Mouse (Mus musculus) embryonic facial prominence, embryonic 14.5 days (tissue): ENCODE results near the gene Olfr750. TPM values are rescaled to one million over a fixed set of nuclear protein-coding genes. Genes with fewer than 3 reads are reported as not detected.
A peak's percentile ranks its signal among the peaks of the same experiment; 100 is the strongest.
"Not testable (repeated sequence)": the region's sequence is repeated elsewhere in the genome, so short reads cannot be mapped to it uniquely, and the experiment has no call there.

Source experiments
- ATAC-seq: fragments of 200-750 bp; cut with Nextera tagmentation; 2 replicates; pipeline ENCODE4 v1.8.0; 2017; ENCODE audit warnings: low read depth, moderate number of reproducible peaks, moderate TSS enrichment
- DNase-seq: peaks from one replicate; pipeline ENCODE4 v3.0.0-alpha.2; 2015; ENCODE audit warnings: low spot score
- H3K27ac ChIP-seq: fragments of 300-500 bp; sonication (generic); replicated peaks from 2 replicates; pipeline ENCODE4 v1.5.1; 2014; ENCODE audit warnings: low read depth, mild to moderate bottlenecking, low read length, moderate library complexity
- H3K27me3 ChIP-seq: fragments of 300-500 bp; sonication (generic); replicated peaks from 2 replicates; pipeline ENCODE4 v1.6.1; 2014; ENCODE audit warnings: low read length; ENCODE audit not compliant: control insufficient read depth, insufficient read depth
- H3K36me3 ChIP-seq: fragments of 300-500 bp; sonication (generic); 2 replicates; pipeline ENCODE4 v1.6.1; 2014; ENCODE audit warnings: low read length, mixed read lengths; ENCODE audit not compliant: control insufficient read depth, insufficient read depth
- H3K4me1 ChIP-seq: fragments of 300-500 bp; sonication (generic); 2 replicates; pipeline ENCODE4 v1.6.1; 2014; ENCODE audit warnings: antibody characterized with exemption, low read length; ENCODE audit not compliant: control insufficient read depth, insufficient read depth
- H3K4me2 ChIP-seq: fragments of 300-500 bp; sonication (generic); 2 replicates; pipeline ENCODE4 v1.6.1; 2014; ENCODE audit warnings: low read depth, mild to moderate bottlenecking, low read length, moderate library complexity, mixed read lengths
- H3K4me3 ChIP-seq: fragments of 300-500 bp; sonication (generic); 2 replicates; pipeline ENCODE4 v1.5.1; 2014; ENCODE audit warnings: low read depth, mild to moderate bottlenecking, low read length
- H3K9ac ChIP-seq: fragments of 300-500 bp; sonication (generic); 2 replicates; pipeline ENCODE4 v1.6.1; 2014; ENCODE audit warnings: low read depth, mild to moderate bottlenecking, low read length, moderate library complexity, mixed read lengths
- H3K9me3 ChIP-seq: fragments of 300-500 bp; sonication (generic); 2 replicates; pipeline ENCODE4 v1.6.1; 2016; ENCODE audit warnings: low read length; ENCODE audit not compliant: control insufficient read depth
- WGBS: fragments of 180-500 bp; shearing (Covaris S2); extraction: QIAGEN DNeasy Blood & Tissue Kit; methylation state at CpG from one replicate; pipeline ENCODE4 v1.1.7; 2014; 5-methylcytosine and 5-hydroxymethylcytosine counted together
- polyA plus RNA-seq: library from polyadenylated mRNA; unstranded; fragments of >200 nt; fragmentation: Nextera tagmentation; extraction: Ambion mirVana; gene quantifications from 2 replicates; pipeline ENCODE4 v1.2.1, GENCODE M21; 2014

Olfr750 gene
- polyA plus RNA-seq, 1 experiment from 2014 or later: not detected

- H3K27me3 ChIP-seq, H3K36me3 ChIP-seq, H3K4me3 ChIP-seq, H3K4me2 ChIP-seq, H3K9ac ChIP-seq, H3K4me1 ChIP-seq, H3K9me3 ChIP-seq, H3K27ac ChIP-seq: not testable (repeated sequence)
- peak; percentile 64; the same call in 1 of the 2 replicates for ATAC-seq
- WGBS: 69% methylated on average over 1 of the region's 1 CpGs
- peak; percentile 37 for DNase-seq
Measured at GRCm38 (mm10) chr14:51098300-51098699, 24.1 kb upstream of the Olfr750 start.

GRCm38 (mm10) chr14:51095736-51096524, 21.7 kb upstream of the Olfr750 start:
- Histone ChIP-seq H3K4me1 (peaks cover 3% of the 10 kb centered on the region; the same call in 1 of the 2 replicates), H3K27ac (no peak overlapping the region), H3K9me3 (no peaks in the 10 kb centered on the region)

GRCm38 (mm10) chr14:51094921-51095320, 20.7 kb upstream of the Olfr750 start:
- no peaks in the 10 kb centered on the region for H3K27me3 ChIP-seq
- H3K4me2 ChIP-seq: no peak overlapping the region
- H3K9me3 ChIP-seq: no peaks in the 10 kb centered on the region
- 56% methylated on average over 9 of the region's 9 CpGs for WGBS
- ATAC-seq: no peak
- no peak for DNase-seq
- no peak overlapping the region for H3K9ac ChIP-seq
- H3K27ac ChIP-seq: no peak overlapping the region
- peaks cover 3% of the 10 kb centered on the region; the same call in 1 of the 2 replicates for H3K4me1 ChIP-seq
- H3K36me3 ChIP-seq: no peaks in the 10 kb centered on the region
- no peak overlapping the region for H3K4me3 ChIP-seq

More at GRCm38 (mm10) chr14:51095736-51096524, 21.7 kb upstream of the Olfr750 start:
- 61% methylated on average over 9 of the region's 9 CpGs for WGBS
- H3K9ac ChIP-seq: no peak overlapping the region
- no peaks in the 10 kb centered on the region for H3K36me3 ChIP-seq
- no peak overlapping the region for H3K4me3 ChIP-seq
- no peaks in the 10 kb centered on the region for H3K27me3 ChIP-seq
- no peak overlapping the region for H3K4me2 ChIP-seq
- ATAC-seq: no peak
- no peak for DNase-seq

- 75% methylated on average over 5 of the region's 5 CpGs for WGBS
- ATAC-seq (no peak), DNase-seq (no peak)
- Histone ChIP-seq H3K4me3 (no peak overlapping the region), H3K9ac (no peak overlapping the region), H3K9me3 (no peaks in the 10 kb centered on the region), H3K36me3 (no peaks in the 10 kb centered on the region), H3K4me1 (peaks cover 3% of the 10 kb centered on the region; the same call in 1 of the 2 replicates), H3K27me3 (no peaks in the 10 kb centered on the region), H3K27ac (no peak overlapping the region), H3K4me2 (no peak overlapping the region)
Measured at GRCm38 (mm10) chr14:51094096-51094875, 20.1 kb upstream of the Olfr750 start.

- H3K4me1 ChIP-seq: peaks cover 3% of the 10 kb centered on the region; the same call in 1 of the 2 replicates
- H3K27me3 ChIP-seq: no peaks in the 10 kb centered on the region
- H3K4me2 ChIP-seq: no peak overlapping the region
- ATAC-seq: no peak
- no peaks in the 10 kb centered on the region for H3K36me3 ChIP-seq
- H3K9ac ChIP-seq: no peak overlapping the region
- 23% methylated on average over 3 of the region's 3 CpGs for WGBS
- no peaks in the 10 kb centered on the region for H3K9me3 ChIP-seq
- peak; percentile 40 for DNase-seq
- H3K4me3 ChIP-seq: no peak overlapping the region
- H3K27ac ChIP-seq: no peak overlapping the region
Measured at GRCm38 (mm10) chr14:51093496-51093895, 19.3 kb upstream of the Olfr750 start.

- no peaks in the 10 kb centered on the region for H3K9me3 ChIP-seq
- no peaks in the 10 kb centered on the region for H3K27me3 ChIP-seq
- ATAC-seq: no peak
- H3K9ac ChIP-seq: peak overlapping the region; percentile 26; the same call in 1 of the 2 replicates
- peak overlapping the region; percentile 55 for H3K4me3 ChIP-seq
- H3K4me2 ChIP-seq: peak overlapping the region; percentile 67
- no peak overlapping the region for H3K27ac ChIP-seq
- H3K4me1 ChIP-seq: peaks cover 3% of the 10 kb centered on the region; the same call in 1 of the 2 replicates
- no peak for DNase-seq
- 42% methylated on average over 8 of the region's 8 CpGs for WGBS
- no peaks in the 10 kb centered on the region for H3K36me3 ChIP-seq
Measured at GRCm38 (mm10) chr14:51092073-51092620, 17.9 kb upstream of the Olfr750 start.

GRCm38 (mm10) chr14:51090921-51091900, 17.0 kb upstream of the Olfr750 start, which contains the start of the genes Rnase4 and Ang:
Rnase4 (plus strand) TSS chr14:51091077.
Ang (plus strand) TSS chr14:51091150.
- H3K27ac ChIP-seq: peak within 1 kb of the TSS; percentile 89
- H3K4me2 ChIP-seq: peak within 1 kb of the TSS; percentile 67
- H3K27me3 ChIP-seq: no peaks in the 10 kb centered on the region
- H3K9ac ChIP-seq: peak within 1 kb of the TSS; percentile 72
- DNase-seq (peak; percentile 87), ATAC-seq (peak; percentile 36)
- H3K36me3 ChIP-seq: no peaks in the 10 kb centered on the region
- peak within 1 kb of the TSS; percentile 55 for H3K4me3 ChIP-seq
- peaks cover 3% of the 10 kb centered on the region; the same call in 1 of the 2 replicates for H3K4me1 ChIP-seq
- 5% methylated on average over 33 of the region's 33 CpGs for WGBS
- no peaks in the 10 kb centered on the region for H3K9me3 ChIP-seq
